In the genomic region with DNA sequence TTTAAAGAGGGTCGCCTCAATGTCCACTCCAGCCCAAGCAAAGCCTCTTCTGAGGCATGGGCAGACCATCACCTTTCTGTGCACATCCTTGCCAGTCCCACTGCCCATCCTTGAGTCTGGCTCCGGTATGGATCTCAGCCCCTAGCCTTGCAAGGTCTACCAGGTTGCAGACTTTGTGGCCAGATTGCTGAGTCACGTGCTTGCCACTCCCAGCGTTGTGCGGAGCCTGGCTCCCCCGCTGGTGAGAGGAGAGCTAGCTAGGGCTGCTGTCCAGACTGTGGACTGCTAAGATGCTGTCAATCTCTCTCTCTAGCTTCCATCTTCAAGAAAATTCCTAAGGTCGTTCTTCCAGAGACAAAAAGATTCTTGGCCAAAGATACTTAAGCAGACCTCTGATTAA, we compare ENCODE assay signal across 14 mouse cellular contexts. TPM values are rescaled to one million over a fixed set of nuclear protein-coding genes. Genes with fewer than 3 reads are reported as not detected.
A peak's percentile ranks its signal among the peaks of the same experiment; 100 is the strongest.
DNase-seq lines count a peak whose midpoint lies in the region; ATAC-seq and TF ChIP-seq lines count a peak whose summit lies in the region.
"Had no signal": no experiment of that assay in that cellular context is flagged by ENCODE, and none has a peak within 500 bp of the region (broad histone marks: within the 10 kb centered on the region; RNA-seq: fewer than 3 reads in every experiment).

No protein-coding gene starts in this region.

- ATAC-seq in lung, postnatal 0 days: no peak
- peak; percentile 59; the same call in 1 of the 2 replicates for ATAC-seq in stomach, postnatal 0 days (ENCODE audit: low FRiP score, low TSS enrichment)

- TF ChIP-seq CTCF in lung, postnatal 0 days (IDR thresholded peaks at IDR 0.05): peak; percentile 37
- TF ChIP-seq CTCF in stomach, postnatal 0 days (IDR thresholded peaks at IDR 0.05; ENCODE audit: low read depth): peak; percentile 40

- intact Hi-C loops in gastrocnemius, postnatal 36 days (cut with DNase I): no loop called here

- H3K9ac ChIP-seq in lung, postnatal 0 days (replicated peaks; ENCODE audit: low read depth): no peak overlapping the region
- no peak overlapping the region for H3K9ac ChIP-seq in stomach, postnatal 0 days (ENCODE audit: low read length)

- TF ChIP-seq EP300 in lung, postnatal 0 days (IDR thresholded peaks at IDR 0.05): no peak
- no peak for TF ChIP-seq EP300 in stomach, postnatal 0 days (optimal IDR thresholded peaks at IDR 0.05)

- DNase-seq in gastrocnemius, postnatal 10 days: peak; percentile 9
- DNase-seq in gastrocnemius, postnatal 36 days: no peak
- DNase-seq in lung, postnatal 0 days (ENCODE audit: low spot score): no peak
- DNase-seq in lung, adult 18-20 months: no peak
- peak; percentile 68 for DNase-seq in embryo, embryonic 10 days (ENCODE audit: low spot score)
- DNase-seq in stomach, postnatal 0 days (ENCODE audit: low spot score): peak; percentile 40
- DNase-seq in frontal cortex, postnatal 14 days (ENCODE audit: low spot score in 2 of 2): no peak
- DNase-seq in thymus, postnatal 14 days: no peak
- DNase-seq: gastrocnemius, postnatal 14 days; kidney, adult 2 months; right cerebral cortex, postnatal 14 days had no signal

- H3K36me3 ChIP-seq in lung, postnatal 0 days (ENCODE audit: insufficient read depth, low read length): no peaks in the 10 kb centered on the region
- H3K36me3 ChIP-seq in stomach, postnatal 0 days (ENCODE audit: control insufficient read depth, insufficient read depth, low read length): no peaks in the 10 kb centered on the region
- H3K36me3 ChIP-seq: forebrain, embryonic 10.5 days had no signal

- no peak overlapping the region for H3K27ac ChIP-seq in lung, postnatal 0 days (ENCODE audit: low read length)
- H3K27ac ChIP-seq in stomach, postnatal 0 days (replicated peaks): no peak overlapping the region
- H3K27ac ChIP-seq: forebrain, embryonic 10.5 days had no signal

- 3% methylated on average over 7 of the region's 7 CpGs for WGBS in lung, postnatal 0 days
- 3% methylated on average over 7 of the region's 7 CpGs for WGBS in stomach, postnatal 0 days

- no peaks in the 10 kb centered on the region for H3K9me3 ChIP-seq in lung, postnatal 0 days (ENCODE audit: low read length)
- no peaks in the 10 kb centered on the region for H3K9me3 ChIP-seq in stomach, postnatal 0 days (ENCODE audit: control insufficient read depth, low read length)
- H3K9me3 ChIP-seq: forebrain, embryonic 10.5 days had no signal

- no peak overlapping the region for H3K4me3 ChIP-seq in lung, postnatal 0 days (ENCODE audit: low read depth, low read length)
- no peak overlapping the region for H3K4me3 ChIP-seq in stomach, postnatal 0 days (ENCODE audit: low read depth, low read length)
- H3K4me3 ChIP-seq: forebrain, embryonic 10.5 days had no signal

- peaks cover 85% of the 10 kb centered on the region for H3K27me3 ChIP-seq in lung, postnatal 0 days (replicated peaks; ENCODE audit: insufficient read depth, low read length)
- peaks cover 26% of the 10 kb centered on the region for H3K27me3 ChIP-seq in stomach, postnatal 0 days (ENCODE audit: control insufficient read depth, insufficient read depth, low read length)

- H3K4me1 ChIP-seq in lung, postnatal 0 days (ENCODE audit: insufficient read depth, low read depth, low read length): no peaks in the 10 kb centered on the region
- no peaks in the 10 kb centered on the region for H3K4me1 ChIP-seq in stomach, postnatal 0 days (replicated peaks; ENCODE audit: control insufficient read depth, insufficient read depth)

- H3K4me2 ChIP-seq in lung, postnatal 0 days (replicated peaks; ENCODE audit: low read depth, low read length): no peak overlapping the region
- no peak overlapping the region for H3K4me2 ChIP-seq in stomach, postnatal 0 days (replicated peaks; ENCODE audit: low read depth)

RNA-seq across cellular contexts. Expression of gene Gsx2, which starts 4.2 kb away (rescaled TPM):
- not detected for total RNA-seq in gastrocnemius, postnatal 10 days (2021)
- total RNA-seq in gastrocnemius, postnatal 36 days (2021): not detected
- polyA plus RNA-seq in lung, postnatal 0 days (2015; fragmentation: Nextera tagmentation; extraction: Ambion mirVana): not detected in 2 replicates
- not detected in 2 replicates for polyA plus RNA-seq in stomach, postnatal 0 days (2015; fragmentation: Nextera tagmentation; extraction: Ambion mirVana)
- total RNA-seq: gastrocnemius, postnatal 14 days; heart, postnatal 25 days had no signal
- polyA plus RNA-seq: kidney, adult 2 months; limb, embryonic 14.5 days had no signal

RNA-seq across cellular contexts. Expression of gene Chic2, which starts 35.0 kb away (rescaled TPM):
- total RNA-seq in gastrocnemius, postnatal 10 days (2021): 10 to 100 TPM; 24.5 to 25.9 TPM
- total RNA-seq in gastrocnemius, postnatal 36 days (2021): 10 to 100 TPM; 11.5 to 14.2 TPM
- polyA plus RNA-seq in lung, postnatal 0 days (2015; fragmentation: Nextera tagmentation; extraction: Ambion mirVana): 52.0 and 56.9 TPM in 2 replicates
- polyA plus RNA-seq in stomach, postnatal 0 days (2015; fragmentation: Nextera tagmentation; extraction: Ambion mirVana): 42.2 and 43.2 TPM in 2 replicates

Comparison
In these comparisons a context has a peak if more than half of its experiments do, and no peak if none do; other contexts are left out.
1. DNase-seq: peak in gastrocnemius, postnatal 10 days (single experiment), embryo, embryonic 10 days (single experiment) and stomach, postnatal 0 days (single experiment); none in gastrocnemius, postnatal 36 days (0 of 2), lung, postnatal 0 days (single experiment), lung, adult 18-20 months (0 of 2), frontal cortex, postnatal 14 days (0 of 2) and thymus, postnatal 14 days (single experiment).